Mouse (Mus musculus) heart, postnatal 36 days (tissue): Measurements from ENCODE around the gene Gpr156. TPM values are rescaled to one million over a fixed set of nuclear protein-coding genes. Genes with fewer than 3 reads are reported as not detected.
A peak's percentile ranks its signal among the peaks of the same experiment; 100 is the strongest.

Experiments used
- DNase-seq, 2 experiments: peaks; one replicate each; pipeline ENCODE4 v3.0.0; 2021 to 2022
- intact Hi-C: fragments of 180-260 bp; cut with DNase I; formaldehyde crosslinking; loops from one replicate; pipeline ENCODE4 v1.15.1; 2025
- total RNA-seq, 2 experiments: library from RNA; stranded (reverse); gene quantifications; 2 replicates each; pipeline ENCODE4 v1.2.3; 2021

Gpr156 gene
- total RNA-seq, 2 experiments from 2014 or later = not detected

- DNase-seq = no peak
- intact Hi-C loops = loop anchor here (5.0 to 10.0 kb wide), 2 partner anchors 147 to 514 kb away; no protein-coding TSS in a partner anchor
Measured at GRCm38 (mm10) chr16:37990553-37991344, 74.5 kb downstream of the Gpr156 start.

- intact Hi-C loops = loop anchor here (5.0 to 10.0 kb wide), 2 partner anchors 144 to 512 kb away; no protein-coding TSS in a partner anchor
- DNase-seq = no peak
Measured at GRCm38 (mm10) chr16:37992806-37993205, 76.5 kb downstream of the Gpr156 start.

GRCm38 (mm10) chr16:37994647-37995046, 78.4 kb downstream of the Gpr156 start:
- DNase-seq = peak; percentile 70
- intact Hi-C loops = loop anchor here (1.0 to 10.0 kb wide), 4 partner anchors 92 to 510 kb away; no protein-coding TSS in a partner anchor

GRCm38 (mm10) chr16:37997771-37998170, 81.5 kb downstream of the Gpr156 start:
- DNase-seq = no peak
- intact Hi-C loops = loop anchor here (10.0 kb wide), 1 partner anchor 507 kb away; no protein-coding TSS in a partner anchor

- intact Hi-C loops = loop anchor here (10.0 kb wide), 1 partner anchor 505 kb away; no protein-coding TSS in a partner anchor
- no peak for DNase-seq
Measured at GRCm38 (mm10) chr16:37999762-38000161, 83.5 kb downstream of the Gpr156 start.

- DNase-seq = no peak
- intact Hi-C loops = no loop called here
Measured at GRCm38 (mm10) chr16:38000178-38000577, 83.9 kb downstream of the Gpr156 start.

GRCm38 (mm10) chr16:38001766-38002165, 85.5 kb downstream of the Gpr156 start:
- no peak for DNase-seq
- intact Hi-C loops = no loop called here

GRCm38 (mm10) chr16:38002485-38002884, 86.2 kb downstream of the Gpr156 start:
- DNase-seq = no peak
- intact Hi-C loops = no loop called here

GRCm38 (mm10) chr16:38004486-38005020, 88.3 kb downstream of the Gpr156 start:
- intact Hi-C loops = no loop called here
- DNase-seq = no peak

GRCm38 (mm10) chr16:38005471-38005870, 89.2 kb downstream of the Gpr156 start:
- intact Hi-C loops = no loop called here

GRCm38 (mm10) chr16:38008371-38008770, 92.1 kb downstream of the Gpr156 start:
- no peak for DNase-seq
- intact Hi-C loops = no loop called here

More at GRCm38 (mm10) chr16:38005471-38005870, 89.2 kb downstream of the Gpr156 start:
- DNase-seq = no peak

GRCm38 (mm10) chr16:38009041-38009825, 92.9 kb downstream of the Gpr156 start:
- intact Hi-C loops = no loop called here
- DNase-seq = no peak

- intact Hi-C loops = no loop called here
- DNase-seq = no peak
Measured at GRCm38 (mm10) chr16:38011486-38011885, 95.2 kb downstream of the Gpr156 start.

- intact Hi-C loops = no loop called here
- DNase-seq = no peak
Measured at GRCm38 (mm10) chr16:38012382-38012781, 96.1 kb downstream of the Gpr156 start.

GRCm38 (mm10) chr16:38012891-38013290, 96.6 kb downstream of the Gpr156 start:
- intact Hi-C loops = no loop called here
- DNase-seq = no peak

- intact Hi-C loops = no loop called here
- no peak for DNase-seq
Measured at GRCm38 (mm10) chr16:38014951-38015350, 98.7 kb downstream of the Gpr156 start.

- intact Hi-C loops = no loop called here
- DNase-seq = no peak
Measured at GRCm38 (mm10) chr16:38016928-38017524, 100.7 kb downstream of the Gpr156 start.

GRCm38 (mm10) chr16:38017958-38018376, 101.7 kb downstream of the Gpr156 start:
- intact Hi-C loops = no loop called here
- DNase-seq = no peak

GRCm38 (mm10) chr16:38032644-38033043, 116.3 kb downstream of the Gpr156 start:
- intact Hi-C loops = no loop called here

GRCm38 (mm10) chr16:38033071-38033470, 116.8 kb downstream of the Gpr156 start:
- no peak for DNase-seq
- intact Hi-C loops = no loop called here

More at GRCm38 (mm10) chr16:38032644-38033043, 116.3 kb downstream of the Gpr156 start:
- DNase-seq = no peak
